Mouse (Mus musculus): ENCODE results near the gene Pmf1. TPM values are rescaled to one million over a fixed set of nuclear protein-coding genes. Genes with fewer than 3 reads are reported as not detected.
A peak's percentile ranks its signal among the peaks of the same experiment; 100 is the strongest.

The Pmf1 gene
- polyA plus RNA-seq, 1 experiment from 2014 or later: 118 TPM

DNA sequence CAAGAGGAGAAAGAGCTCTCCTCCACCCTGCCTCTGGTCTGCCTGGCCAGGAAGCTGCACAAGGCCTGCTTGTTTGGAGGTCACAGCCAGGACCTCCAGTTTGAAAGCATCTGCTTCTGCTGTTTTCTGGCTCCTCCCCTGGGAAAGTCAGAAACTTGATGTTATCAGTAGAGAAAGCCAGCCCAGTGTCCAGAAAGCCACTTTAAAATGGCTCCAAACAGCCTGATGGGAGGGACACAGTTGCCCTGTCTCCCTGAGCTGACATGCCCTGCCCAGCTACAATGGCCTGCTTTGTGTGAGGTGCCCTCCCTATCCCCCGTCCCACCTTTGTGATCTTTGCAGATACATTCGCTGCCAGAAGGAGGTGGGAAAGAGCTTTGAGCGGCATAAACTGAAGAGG lies 50.1 kb downstream of the Pmf1 start:
- Histone ChIP-seq H3K27me3 (ENCODE audit: control insufficient read depth, insufficient read depth, low read length) (peaks cover 9% of the 10 kb centered on the region; the same call in 1 of the 2 replicates), H3K4me3 (ENCODE audit: low read depth, low read length) (no peak overlapping the region), H3K9ac (ENCODE audit: low read length) (no peak overlapping the region), H3K4me2 (ENCODE audit: low read depth) (no peak overlapping the region), H3K9me3 (ENCODE audit: control insufficient read depth, low read length) (no peaks in the 10 kb centered on the region), H3K36me3 (ENCODE audit: control insufficient read depth, insufficient read depth, low read length) (peaks cover 39% of the 10 kb centered on the region), H3K27ac (ENCODE audit: low read depth, low read length) (no peak overlapping the region), H3K4me1 (ENCODE audit: control insufficient read depth, insufficient read depth, low read length) (no peaks in the 10 kb centered on the region)
- DNase-seq (ENCODE audit: low spot score): no peak
- ATAC-seq (ENCODE audit: insufficient read depth, low FRiP score, low TSS enrichment): no peak
- 70% methylated on average over 3 of the region's 3 CpGs for WGBS

DNA sequence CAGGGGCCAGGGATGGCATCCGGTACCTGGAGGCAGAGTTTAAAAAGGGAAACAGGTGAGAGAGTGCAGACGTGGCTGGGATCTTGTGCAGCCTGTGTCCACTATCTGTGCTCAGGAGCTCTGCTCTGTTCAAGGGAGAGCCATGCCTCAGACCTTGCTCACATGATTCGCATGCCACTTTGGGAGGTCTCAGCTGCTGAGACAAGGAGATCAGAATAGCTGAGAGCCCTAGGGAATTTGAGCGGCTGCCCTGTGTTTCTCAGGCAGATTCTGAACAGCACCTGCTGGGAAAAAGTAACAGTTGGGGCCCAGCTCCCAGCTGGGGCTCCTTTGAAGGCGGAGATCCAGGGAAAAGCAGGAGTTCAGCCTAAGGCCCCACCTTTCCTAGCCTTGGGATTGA lies 50.5 kb downstream of the Pmf1 start:
- ATAC-seq (ENCODE audit: insufficient read depth, low FRiP score, low TSS enrichment) (no peak), DNase-seq (ENCODE audit: low spot score) (peak; percentile 24)
- Histone ChIP-seq H3K9ac (ENCODE audit: low read length) (no peak overlapping the region), H3K4me3 (ENCODE audit: low read depth, low read length) (no peak overlapping the region), H3K4me1 (ENCODE audit: control insufficient read depth, insufficient read depth, low read length) (no peaks in the 10 kb centered on the region), H3K27ac (ENCODE audit: low read depth, low read length) (no peak overlapping the region), H3K27me3 (ENCODE audit: control insufficient read depth, insufficient read depth, low read length) (peaks cover 6% of the 10 kb centered on the region; the same call in 1 of the 2 replicates), H3K9me3 (ENCODE audit: control insufficient read depth, low read length) (no peaks in the 10 kb centered on the region), H3K36me3 (ENCODE audit: control insufficient read depth, insufficient read depth, low read length) (peaks cover 39% of the 10 kb centered on the region), H3K4me2 (ENCODE audit: low read depth) (no peak overlapping the region)
- 75% methylated on average over 5 of the region's 5 CpGs for WGBS

DNA sequence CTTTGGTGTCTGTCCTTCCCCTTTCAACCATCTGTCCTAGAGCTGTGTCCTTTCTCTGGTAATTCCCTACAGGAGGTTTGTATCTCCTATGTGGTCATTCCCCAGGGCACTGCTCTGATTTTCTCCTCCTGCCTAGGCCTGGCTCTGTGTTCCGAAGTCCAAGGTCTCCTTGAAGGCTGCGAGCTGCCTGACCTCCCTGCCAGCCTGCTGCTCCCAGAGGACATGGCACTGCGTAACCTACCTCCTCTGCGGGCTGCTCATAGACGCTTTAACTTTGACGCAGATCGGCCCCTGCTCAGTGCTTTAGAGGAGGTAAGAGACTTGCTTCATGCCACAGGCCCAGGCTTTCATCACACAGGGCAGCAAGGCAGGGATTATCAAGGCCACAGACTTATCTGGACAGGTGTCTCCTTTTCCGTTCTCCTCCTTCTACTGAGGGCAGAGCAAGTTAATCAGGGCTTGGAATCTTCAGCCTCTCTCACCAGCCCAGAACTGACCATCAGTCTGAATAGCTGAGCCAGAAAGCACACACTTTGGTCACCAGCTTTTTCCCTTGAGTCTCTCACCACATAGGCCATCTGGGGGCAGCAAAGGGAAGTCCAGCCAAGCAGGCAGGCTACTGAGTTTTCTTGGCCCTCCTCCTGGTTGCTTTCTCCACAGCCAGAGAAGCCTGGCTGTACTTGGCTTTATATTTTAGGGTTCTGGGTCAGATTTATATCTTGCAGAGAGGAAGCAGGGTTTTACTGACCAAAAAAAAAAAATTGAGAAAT lies 55.5 kb downstream of the Pmf1 start:
- Histone ChIP-seq H3K4me1 (ENCODE audit: control insufficient read depth, insufficient read depth, low read length) (no peaks in the 10 kb centered on the region), H3K9ac (ENCODE audit: low read length) (no peak overlapping the region), H3K4me3 (ENCODE audit: low read depth, low read length) (no peak overlapping the region), H3K27ac (ENCODE audit: low read depth, low read length) (no peak overlapping the region), H3K36me3 (ENCODE audit: control insufficient read depth, insufficient read depth, low read length) (peaks cover 61% of the 10 kb centered on the region), H3K27me3 (ENCODE audit: control insufficient read depth, insufficient read depth, low read length) (no peaks in the 10 kb centered on the region), H3K9me3 (ENCODE audit: control insufficient read depth, low read length) (no peaks in the 10 kb centered on the region), H3K4me2 (ENCODE audit: low read depth) (no peak overlapping the region)
- DNase-seq (ENCODE audit: low spot score) (peak; percentile 5), ATAC-seq (ENCODE audit: insufficient read depth, low FRiP score, low TSS enrichment) (no peak)
- 95% methylated on average over 8 of the region's 8 CpGs for WGBS

DNA sequence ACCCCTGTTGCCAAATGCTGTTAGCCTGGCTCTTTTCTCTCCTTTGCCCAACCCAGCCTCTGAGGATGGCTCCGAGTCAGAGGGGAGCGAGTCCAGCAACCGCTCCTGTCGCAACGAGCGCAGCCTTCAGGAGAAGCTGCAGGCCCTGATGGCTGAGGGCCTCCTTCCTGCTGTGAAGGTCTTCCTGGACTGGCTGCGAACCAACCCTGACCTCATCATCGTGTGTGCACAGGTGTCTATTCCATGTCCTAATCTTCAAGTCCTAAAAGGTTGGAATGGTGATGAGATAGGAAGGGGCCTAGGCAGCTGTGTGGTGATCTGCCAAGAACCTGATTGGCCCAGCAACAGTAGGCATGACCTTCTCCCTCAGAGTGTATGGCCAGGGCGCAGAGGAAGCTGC lies 57.2 kb downstream of the Pmf1 start:
- Histone ChIP-seq H3K9me3 (ENCODE audit: control insufficient read depth, low read length) (no peaks in the 10 kb centered on the region), H3K4me3 (ENCODE audit: low read depth, low read length) (no peak overlapping the region), H3K36me3 (ENCODE audit: control insufficient read depth, insufficient read depth, low read length) (peaks cover 57% of the 10 kb centered on the region), H3K27ac (ENCODE audit: low read depth, low read length) (no peak overlapping the region), H3K27me3 (ENCODE audit: control insufficient read depth, insufficient read depth, low read length) (no peaks in the 10 kb centered on the region), H3K4me1 (ENCODE audit: control insufficient read depth, insufficient read depth, low read length) (no peaks in the 10 kb centered on the region), H3K9ac (ENCODE audit: low read length) (no peak overlapping the region), H3K4me2 (ENCODE audit: low read depth) (no peak overlapping the region)
- ATAC-seq (ENCODE audit: insufficient read depth, low FRiP score, low TSS enrichment): no peak
- DNase-seq (ENCODE audit: low spot score): peak; percentile 10
- WGBS: 97% methylated on average over 9 of the region's 9 CpGs

DNA sequence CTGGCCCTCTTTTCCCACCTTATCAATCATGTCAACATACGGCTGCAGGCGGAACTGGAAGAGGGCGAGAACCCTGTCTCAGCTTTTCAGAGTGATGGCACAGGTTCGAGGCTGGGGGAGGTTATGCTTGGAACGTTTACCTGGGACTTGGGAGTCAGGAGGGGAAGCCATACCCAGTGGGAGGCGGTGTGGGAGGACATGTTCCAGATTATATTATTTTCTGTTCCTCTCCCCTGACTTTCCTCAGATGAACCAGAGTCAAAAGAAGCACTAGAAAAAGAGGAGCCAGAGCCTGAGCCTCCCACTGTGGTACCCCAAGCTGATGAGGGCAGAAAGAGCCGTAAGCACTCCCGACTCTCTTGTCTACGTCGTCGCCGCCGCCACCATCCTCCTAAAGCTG lies 59.4 kb downstream of the Pmf1 start:
- Histone ChIP-seq H3K4me1 (ENCODE audit: control insufficient read depth, insufficient read depth, low read length) (no peaks in the 10 kb centered on the region), H3K4me2 (ENCODE audit: low read depth) (no peak overlapping the region), H3K9ac (ENCODE audit: low read length) (no peak overlapping the region), H3K4me3 (ENCODE audit: low read depth, low read length) (no peak overlapping the region), H3K27me3 (ENCODE audit: control insufficient read depth, insufficient read depth, low read length) (no peaks in the 10 kb centered on the region), H3K9me3 (ENCODE audit: control insufficient read depth, low read length) (no peaks in the 10 kb centered on the region), H3K36me3 (ENCODE audit: control insufficient read depth, insufficient read depth, low read length) (peaks cover 51% of the 10 kb centered on the region), H3K27ac (ENCODE audit: low read depth, low read length) (no peak overlapping the region)
- DNase-seq (ENCODE audit: low spot score) (no peak), ATAC-seq (ENCODE audit: insufficient read depth, low FRiP score, low TSS enrichment) (no peak)
- WGBS: 93% methylated on average over 13 of the region's 13 CpGs

Small RNA genes within 50 kb of the gene (microRNA-seq; reads per million reads assigned to microRNA genes)
- gene Mir7011: not detected

Other genes starting within 250 kb of the Pmf1 start
- gene Rhbg, start 155.6 kb downstream of the Pmf1 start, polyA plus RNA-seq (2014; fragmentation: Nextera tagmentation; extraction: Ambion mirVana): 0.27 and 1.2 TPM in 2 replicates
- not detected in 2 replicates for gene Gm38392, start 123.1 kb downstream of the Pmf1 start, polyA plus RNA-seq (2014; fragmentation: Nextera tagmentation; extraction: Ambion mirVana)
- gene Tsacc, start 113.3 kb downstream of the Pmf1 start, polyA plus RNA-seq (2014; fragmentation: Nextera tagmentation; extraction: Ambion mirVana): 9.1 and 10.7 TPM in 2 replicates
- gene Cct3, start 113.2 kb downstream of the Pmf1 start, polyA plus RNA-seq (2014; fragmentation: Nextera tagmentation; extraction: Ambion mirVana): 768 and 797 TPM in 2 replicates
- gene Glmp, start 85.3 kb downstream of the Pmf1 start, polyA plus RNA-seq (2014; fragmentation: Nextera tagmentation; extraction: Ambion mirVana): 70.5 and 84.5 TPM in 2 replicates
- gene Tmem79, start 74.2 kb downstream of the Pmf1 start, polyA plus RNA-seq (2014; fragmentation: Nextera tagmentation; extraction: Ambion mirVana): 1.7 and 2.1 TPM in 2 replicates
- 48.8 and 57.2 TPM in 2 replicates for gene Smg5, start 74.1 kb downstream of the Pmf1 start, polyA plus RNA-seq (2014; fragmentation: Nextera tagmentation; extraction: Ambion mirVana)
- 1.1 and 1.2 TPM in 2 replicates for gene Paqr6, start 45.7 kb downstream of the Pmf1 start, polyA plus RNA-seq (2014; fragmentation: Nextera tagmentation; extraction: Ambion mirVana)
- gene Bglap3, start 37.6 kb downstream of the Pmf1 start, polyA plus RNA-seq (2014; fragmentation: Nextera tagmentation; extraction: Ambion mirVana): 0.31 TPM in 1 of 2 replicates, not detected in the other
- not detected in 2 replicates for gene Bglap2, start 31.6 kb downstream of the Pmf1 start, polyA plus RNA-seq (2014; fragmentation: Nextera tagmentation; extraction: Ambion mirVana)
- not detected in 2 replicates for gene Bglap, start 25.9 kb downstream of the Pmf1 start, polyA plus RNA-seq (2014; fragmentation: Nextera tagmentation; extraction: Ambion mirVana)
- gene Slc25a44, start 14.8 kb upstream of the Pmf1 start, polyA plus RNA-seq (2014; fragmentation: Nextera tagmentation; extraction: Ambion mirVana): 24.8 and 27.0 TPM in 2 replicates
- gene Sema4a, start 50.9 kb upstream of the Pmf1 start, polyA plus RNA-seq (2014; fragmentation: Nextera tagmentation; extraction: Ambion mirVana): 5.8 and 6.1 TPM in 2 replicates
- 16.1 and 17.4 TPM in 2 replicates for gene Lmna, start 99.6 kb upstream of the Pmf1 start, polyA plus RNA-seq (2014; fragmentation: Nextera tagmentation; extraction: Ambion mirVana)
- 42.0 and 43.6 TPM in 2 replicates for gene Mex3a, start 122.1 kb upstream of the Pmf1 start, polyA plus RNA-seq (2014; fragmentation: Nextera tagmentation; extraction: Ambion mirVana)
- 0.70 and 0.78 TPM in 2 replicates for gene Rab25, start 138.0 kb upstream of the Pmf1 start, polyA plus RNA-seq (2014; fragmentation: Nextera tagmentation; extraction: Ambion mirVana)
- 82.1 and 98.4 TPM in 2 replicates for gene Lamtor2, start 142.7 kb upstream of the Pmf1 start, polyA plus RNA-seq (2014; fragmentation: Nextera tagmentation; extraction: Ambion mirVana)
- gene Ubqln4, start 143.4 kb upstream of the Pmf1 start, polyA plus RNA-seq (2014; fragmentation: Nextera tagmentation; extraction: Ambion mirVana): 80.2 and 84.0 TPM in 2 replicates
- 185 and 195 TPM in 2 replicates for gene Ssr2, start 165.5 kb upstream of the Pmf1 start, polyA plus RNA-seq (2014; fragmentation: Nextera tagmentation; extraction: Ambion mirVana)
- gene Arhgef2, start 195.6 kb upstream of the Pmf1 start, polyA plus RNA-seq (2014; fragmentation: Nextera tagmentation; extraction: Ambion mirVana): 142 and 145 TPM in 2 replicates
- gene Rxfp4, start 242.8 kb upstream of the Pmf1 start, polyA plus RNA-seq (2014; fragmentation: Nextera tagmentation; extraction: Ambion mirVana): not detected in 2 replicates